Mouse (Mus musculus) stomach, embryonic 14.5 days (tissue): ENCODE data around the gene Tmem18. TPM values are rescaled to one million over a fixed set of nuclear protein-coding genes. Genes with fewer than 3 reads are reported as not detected.

Experiments used
- ATAC-seq: fragments of 200-750 bp; cut with Nextera tagmentation; 2 replicates; pipeline ENCODE4 v1.8.0; 2017; ENCODE audit warnings: low read depth, moderate TSS enrichment; ENCODE audit not compliant: insufficient number of reproducible peaks, insufficient read depth, low FRiP score
- H3K27ac ChIP-seq: fragments of 300-500 bp; sonication (generic); 2 replicates; pipeline ENCODE4 v1.5.1; 2014; ENCODE audit warnings: mild to moderate bottlenecking, low read length, moderate library complexity, mixed read lengths
- H3K27me3 ChIP-seq: fragments of 300-500 bp; sonication (generic); 2 replicates; pipeline ENCODE4 v1.6.1; 2014; ENCODE audit warnings: low read length, control low read depth, mixed read lengths; ENCODE audit not compliant: control insufficient read depth, insufficient read depth
- H3K36me3 ChIP-seq: fragments of 300-500 bp; sonication (generic); 2 replicates; pipeline ENCODE4 v1.6.1; 2014; ENCODE audit warnings: mild to moderate bottlenecking, control low read depth, low read length, moderate library complexity, mixed read lengths; ENCODE audit not compliant: control insufficient read depth, insufficient read depth
- H3K4me1 ChIP-seq: fragments of 300-500 bp; sonication (generic); 2 replicates; pipeline ENCODE4 v1.6.1; 2014; ENCODE audit warnings: low read length, control low read depth, mixed read lengths; ENCODE audit not compliant: control insufficient read depth, insufficient read depth
- H3K4me2 ChIP-seq: fragments of 300-500 bp; sonication (generic); replicated peaks from 2 replicates; pipeline ENCODE4 v1.6.1; 2014; ENCODE audit warnings: low read depth, low read length, control low read depth
- H3K4me3 ChIP-seq: fragments of 300-500 bp; sonication (generic); 2 replicates; pipeline ENCODE4 v1.5.1; 2014; ENCODE audit warnings: low read depth, low read length, control low read depth
- H3K9ac ChIP-seq: fragments of 300-500 bp; sonication (generic); replicated peaks from 2 replicates; pipeline ENCODE4 v1.6.1; 2014; ENCODE audit warnings: low read depth, mild to moderate bottlenecking, control low read depth, low read length, moderate library complexity, mixed read lengths
- H3K9me3 ChIP-seq: fragments of 300-500 bp; sonication (generic); 2 replicates; pipeline ENCODE4 v1.6.1; 2016; ENCODE audit warnings: low read depth, low read length, control low read depth; ENCODE audit not compliant: control insufficient read depth
- WGBS: fragments of 180-500 bp; shearing (Covaris S2); extraction: QIAGEN DNeasy Blood & Tissue Kit; methylation state at CpG from one replicate; pipeline ENCODE4 v1.1.7; 2014; 5-methylcytosine and 5-hydroxymethylcytosine counted together
- polyA plus RNA-seq: library from polyadenylated mRNA; unstranded; fragments of >200 nt; fragmentation: Nextera tagmentation; extraction: Ambion mirVana; gene quantifications from 2 replicates; pipeline ENCODE4 v1.2.1, GENCODE M21; 2014

The Tmem18 gene
- polyA plus RNA-seq, 1 experiment from 2014 or later, result 24.5 TPM

DNA sequence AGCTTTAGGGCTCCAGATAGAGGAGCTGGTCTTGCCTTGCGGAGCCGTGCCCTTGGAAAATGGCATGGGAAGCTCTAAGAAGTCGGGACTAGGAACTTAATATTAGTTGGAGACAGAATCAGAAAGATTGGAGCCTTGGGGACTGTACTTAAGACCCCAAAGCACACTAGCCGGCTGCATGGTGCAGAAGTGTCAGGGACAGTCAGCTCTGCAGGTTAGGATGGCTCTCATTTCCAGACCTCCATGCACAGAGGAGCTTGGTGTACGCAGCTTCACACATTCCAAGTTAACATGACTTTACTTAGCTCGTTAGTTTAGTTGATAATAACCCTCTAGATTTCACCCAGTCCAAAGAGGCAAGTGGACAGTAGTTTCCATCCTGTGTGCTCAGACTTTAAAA is 637 bp downstream of the Tmem18 start:
- Histone ChIP-seq H3K27me3 (no peaks in the 10 kb centered on the region), H3K4me1 (peaks cover 6% of the 10 kb centered on the region; the same call in 1 of the 2 replicates), H3K9me3 (no peaks in the 10 kb centered on the region), H3K4me2 (peak overlapping the region; percentile 60), H3K9ac (peak overlapping the region; percentile 73), H3K4me3 (peak overlapping the region; percentile 64), H3K27ac (peak overlapping the region; percentile 88; the same call in 1 of the 2 replicates), H3K36me3 (peaks cover 9% of the 10 kb centered on the region; the same call in 1 of the 2 replicates)
- ATAC-seq, result no peak
- 7% methylated on average over 6 of the region's 6 CpGs for WGBS

DNA sequence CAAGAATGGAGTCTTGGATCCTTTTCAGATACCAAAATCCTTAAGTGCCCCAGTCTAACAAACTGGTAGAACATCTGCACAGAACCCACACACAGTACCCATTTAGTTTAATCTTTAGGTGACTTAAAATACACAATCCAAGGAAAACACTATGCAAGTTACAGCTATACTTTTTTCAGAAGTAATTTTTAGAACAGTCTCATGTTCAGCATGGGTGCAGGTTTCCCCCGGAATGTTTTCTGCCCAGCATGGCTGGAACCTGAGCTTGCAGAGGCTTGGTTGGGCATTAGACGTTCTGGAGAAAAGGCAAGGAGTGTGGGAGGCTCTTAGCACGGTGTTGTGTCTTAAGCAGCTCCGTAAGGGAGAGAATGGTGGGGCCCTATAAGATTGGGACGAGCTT is 7.6 kb downstream of the Tmem18 start:
- H3K27me3 ChIP-seq, result no peaks in the 10 kb centered on the region
- no peaks in the 10 kb centered on the region for H3K9me3 ChIP-seq
- no peak overlapping the region for H3K9ac ChIP-seq
- no peak overlapping the region for H3K4me2 ChIP-seq
- WGBS, result 84% methylated on average over 5 of the region's 5 CpGs
- H3K27ac ChIP-seq, result no peak overlapping the region
- H3K4me1 ChIP-seq, result no peaks in the 10 kb centered on the region
- no peak for ATAC-seq
- H3K4me3 ChIP-seq, result no peak overlapping the region
- peaks cover 19% of the 10 kb centered on the region for H3K36me3 ChIP-seq

DNA sequence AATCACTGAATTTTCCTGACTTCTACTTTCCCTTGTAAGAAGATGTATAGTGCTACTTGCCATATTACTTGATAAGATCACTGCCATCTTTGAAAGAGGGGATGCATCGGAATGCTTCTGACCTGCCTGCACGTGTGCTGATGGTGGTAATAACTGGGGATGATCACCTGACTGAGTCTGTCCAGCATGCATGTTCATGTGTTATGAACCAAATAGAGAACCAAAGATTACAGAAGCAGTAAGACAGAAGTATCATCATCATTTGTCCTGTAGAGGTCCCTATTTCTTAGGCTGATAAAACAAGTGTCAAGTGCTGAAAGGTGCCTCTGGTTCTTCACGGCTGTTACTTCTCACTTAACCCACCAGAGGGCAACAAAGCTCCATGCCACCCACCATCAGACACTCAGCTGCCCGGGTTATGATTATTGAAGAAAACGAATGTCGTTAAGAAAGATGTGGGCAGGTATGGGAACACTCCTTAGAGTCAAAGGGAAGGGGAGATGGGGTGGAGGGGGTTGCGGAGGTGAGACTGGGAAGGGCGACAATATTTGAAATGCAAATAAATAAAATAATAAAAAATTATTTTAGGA is 12.7 kb downstream of the Tmem18 start:
- Histone ChIP-seq H3K27ac (no peak overlapping the region), H3K9ac (no peak overlapping the region), H3K27me3 (no peaks in the 10 kb centered on the region), H3K4me3 (no peak overlapping the region), H3K9me3 (no peaks in the 10 kb centered on the region), H3K4me1 (no peaks in the 10 kb centered on the region), H3K4me2 (no peak overlapping the region), H3K36me3 (no peaks in the 10 kb centered on the region)
- no peak for ATAC-seq
- WGBS, result 36% methylated on average over 8 of the region's 8 CpGs

DNA sequence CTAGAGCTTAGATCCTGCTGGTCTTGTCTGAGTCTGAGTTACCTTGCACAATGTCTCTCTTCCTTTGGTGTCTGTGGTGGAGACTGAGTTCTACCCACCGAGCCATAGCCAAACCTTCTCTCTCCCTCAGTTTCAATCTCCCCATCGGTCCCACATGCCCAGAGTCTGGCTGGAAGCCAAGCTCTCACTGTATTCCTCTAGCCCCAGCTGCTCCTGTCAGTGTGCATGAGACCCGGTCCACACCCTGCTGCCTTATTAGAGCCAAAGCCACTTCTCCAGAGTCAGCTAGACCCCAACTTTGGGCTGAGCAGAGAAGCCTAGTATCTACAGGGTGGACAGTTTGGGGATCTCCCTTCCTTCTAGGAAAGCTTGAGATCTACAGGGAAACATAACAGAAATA is 14.7 kb downstream of the Tmem18 start:
- ATAC-seq, result no peak
- H3K27ac ChIP-seq, result no peak overlapping the region
- H3K4me1 ChIP-seq, result no peaks in the 10 kb centered on the region
- no peaks in the 10 kb centered on the region for H3K27me3 ChIP-seq
- H3K9me3 ChIP-seq, result no peaks in the 10 kb centered on the region
- H3K9ac ChIP-seq, result no peak overlapping the region
- H3K4me3 ChIP-seq, result no peak overlapping the region
- H3K36me3 ChIP-seq, result no peaks in the 10 kb centered on the region
- 69% methylated on average over 3 of the region's 3 CpGs for WGBS
- no peak overlapping the region for H3K4me2 ChIP-seq

DNA sequence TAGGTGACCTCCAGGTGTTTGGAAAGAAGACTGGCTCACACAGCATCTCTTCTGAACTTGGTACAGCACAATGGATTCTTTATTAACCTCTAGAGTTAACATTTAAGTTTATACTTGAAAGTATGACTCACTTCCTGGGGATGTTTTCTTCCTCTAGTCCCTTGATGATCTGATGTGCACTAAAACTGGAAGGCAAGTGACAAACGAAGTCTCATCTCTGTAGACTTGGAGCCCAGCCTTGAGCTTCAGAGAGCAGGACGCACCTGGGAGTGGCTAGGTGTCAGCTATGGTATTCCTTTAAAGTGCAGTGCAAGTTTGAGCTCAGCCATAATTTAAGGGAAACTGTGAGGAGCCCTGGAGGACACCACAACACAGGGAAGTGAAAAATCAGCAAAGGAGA is 15.2 kb downstream of the Tmem18 start:
- no peaks in the 10 kb centered on the region for H3K4me1 ChIP-seq
- no peak for ATAC-seq
- no peak overlapping the region for H3K27ac ChIP-seq
- WGBS, result 57% methylated on average over 2 of the region's 2 CpGs
- H3K4me2 ChIP-seq, result no peak overlapping the region
- no peaks in the 10 kb centered on the region for H3K9me3 ChIP-seq
- no peak overlapping the region for H3K9ac ChIP-seq
- H3K4me3 ChIP-seq, result no peak overlapping the region
- H3K36me3 ChIP-seq, result no peaks in the 10 kb centered on the region
- no peaks in the 10 kb centered on the region for H3K27me3 ChIP-seq

DNA sequence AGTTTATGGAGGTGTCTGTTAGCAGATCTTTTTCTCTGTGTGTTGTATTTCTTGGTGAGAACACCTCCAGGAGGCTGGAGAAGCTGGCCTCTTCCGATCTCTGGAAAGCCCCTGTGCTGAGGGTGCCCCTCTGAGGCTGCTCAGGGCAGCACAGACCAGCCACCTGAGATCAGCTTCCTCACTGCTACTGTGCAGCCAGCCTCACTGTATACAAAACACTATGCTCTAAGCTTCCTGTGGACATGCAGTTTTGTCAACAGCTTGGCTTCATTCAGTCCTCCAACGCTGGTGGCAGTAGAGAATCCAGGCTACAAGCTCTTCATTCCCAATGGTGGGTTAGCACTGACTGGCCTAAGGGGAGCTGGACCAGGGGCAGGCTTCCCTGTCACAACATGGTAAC is 15.8 kb downstream of the Tmem18 start:
- H3K4me2 ChIP-seq, result no peak overlapping the region
- H3K27ac ChIP-seq, result no peak overlapping the region
- no peaks in the 10 kb centered on the region for H3K36me3 ChIP-seq
- no peaks in the 10 kb centered on the region for H3K27me3 ChIP-seq
- no peaks in the 10 kb centered on the region for H3K9me3 ChIP-seq
- ATAC-seq, result no peak
- H3K9ac ChIP-seq, result no peak overlapping the region
- H3K4me3 ChIP-seq, result no peak overlapping the region
- WGBS, result 79% methylated on average over 2 of the region's 2 CpGs
- no peaks in the 10 kb centered on the region for H3K4me1 ChIP-seq

DNA sequence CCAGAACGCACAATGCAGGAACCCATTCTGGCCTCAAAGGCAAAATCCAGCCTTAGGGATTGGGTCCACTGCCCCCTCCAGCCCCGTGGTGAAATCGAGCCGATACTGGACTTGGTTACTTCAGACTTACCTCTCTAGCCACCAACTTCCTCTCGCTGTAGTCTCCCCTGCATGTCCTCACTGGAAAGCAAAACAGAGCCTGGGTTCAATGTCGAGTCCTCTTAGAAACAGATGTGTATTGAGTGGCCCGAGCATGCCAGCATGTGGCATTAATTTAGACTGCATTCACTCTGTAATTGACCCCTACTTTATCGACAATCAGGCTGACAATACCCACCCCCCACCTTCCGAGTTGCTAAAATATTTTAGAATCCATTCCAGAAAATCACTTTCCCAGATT is 19.8 kb downstream of the Tmem18 start:
- H3K36me3 ChIP-seq, result no peaks in the 10 kb centered on the region
- H3K4me3 ChIP-seq, result no peak overlapping the region
- H3K4me2 ChIP-seq, result no peak overlapping the region
- no peaks in the 10 kb centered on the region for H3K9me3 ChIP-seq
- 72% methylated on average over 9 of the region's 9 CpGs for WGBS
- H3K27ac ChIP-seq, result no peak overlapping the region
- H3K9ac ChIP-seq, result no peak overlapping the region
- H3K27me3 ChIP-seq, result no peaks in the 10 kb centered on the region
- H3K4me1 ChIP-seq, result no peaks in the 10 kb centered on the region
- no peak for ATAC-seq

DNA sequence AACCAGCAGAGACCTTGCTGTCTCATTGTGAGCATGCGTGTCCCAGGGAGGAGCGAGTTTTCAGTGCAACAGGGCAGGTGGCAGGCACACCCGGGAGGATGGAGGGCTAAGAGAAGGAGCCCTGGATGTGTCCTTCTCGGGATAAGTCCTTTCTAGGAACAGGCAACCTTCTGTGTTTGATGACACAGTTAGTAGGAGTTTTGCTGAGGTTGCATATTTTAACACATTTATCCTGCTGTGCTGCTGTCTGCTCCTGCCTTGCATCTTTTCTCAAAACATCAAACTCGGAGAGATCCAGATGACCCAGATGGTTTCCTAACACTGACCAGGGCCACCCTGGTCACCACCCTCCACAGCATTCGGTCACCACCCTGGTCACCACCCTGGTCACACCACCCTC is 20.6 kb downstream of the Tmem18 start:
- H3K9ac ChIP-seq, result no peak overlapping the region
- no peaks in the 10 kb centered on the region for H3K4me1 ChIP-seq
- no peaks in the 10 kb centered on the region for H3K36me3 ChIP-seq
- ATAC-seq, result no peak
- no peaks in the 10 kb centered on the region for H3K9me3 ChIP-seq
- no peaks in the 10 kb centered on the region for H3K27me3 ChIP-seq
- no peak overlapping the region for H3K4me2 ChIP-seq
- no peak overlapping the region for H3K4me3 ChIP-seq
- WGBS, result 76% methylated on average over 6 of the region's 6 CpGs
- no peak overlapping the region for H3K27ac ChIP-seq

DNA sequence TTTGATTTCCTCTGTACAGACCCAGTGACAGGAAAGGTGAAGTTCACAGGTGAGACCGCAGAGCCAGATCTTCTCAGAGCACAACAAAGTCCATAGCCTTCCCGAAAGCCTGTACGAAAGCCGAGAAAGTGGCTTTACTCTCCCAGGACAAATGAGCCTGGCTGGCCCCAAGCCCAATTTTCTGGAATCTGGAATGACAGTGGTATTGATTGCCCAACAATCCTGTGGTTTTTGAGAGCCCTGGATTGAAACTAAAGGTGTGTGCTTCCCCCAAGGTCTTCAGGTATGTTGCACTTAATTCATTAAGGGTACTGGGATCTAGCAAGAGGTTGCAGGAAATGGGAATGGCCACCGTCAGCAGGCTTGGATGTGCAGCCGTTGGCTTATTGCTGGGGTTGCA is 21.7 kb downstream of the Tmem18 start:
- Histone ChIP-seq H3K9me3 (no peaks in the 10 kb centered on the region), H3K27ac (no peak overlapping the region), H3K27me3 (no peaks in the 10 kb centered on the region), H3K9ac (no peak overlapping the region), H3K4me3 (no peak overlapping the region), H3K36me3 (no peaks in the 10 kb centered on the region), H3K4me1 (no peaks in the 10 kb centered on the region), H3K4me2 (no peak overlapping the region)
- ATAC-seq, result no peak
- WGBS, result 91% methylated on average over 6 of the region's 6 CpGs
